Mouse (Mus musculus) MEL (cell line): Measurements from ENCODE around the gene Clec4b2.

Source experiments
- CHD1 ChIP-seq: IDR thresholded peaks from 2 replicates; pipeline ENCODE4 v1.6.1; 2012; ENCODE audit warnings: low read depth, mild to moderate bottlenecking, inconsistent platforms, low read length, improper control_type of control experiment
- CTCF ChIP-seq, 3 experiments: IDR thresholded peaks in 2 of 3; conservative IDR thresholded peaks in 1 of 3; 2 replicates each; pipeline ENCODE4 v1.5.1; 2011 to 2012; ENCODE audit warnings: low read length in 3 of 3, low read depth in 2 of 3, mild to moderate bottlenecking in 2 of 3, improper control_type of control experiment in 1 of 3, inconsistent platforms in 1 of 3, mixed read lengths in 1 of 3, moderate library complexity in 1 of 3; ENCODE audit not compliant: control insufficient read depth in 1 of 3, insufficient read depth in 1 of 3, poor library complexity in 1 of 3, severe bottlenecking in 1 of 3
- E2F4 ChIP-seq: IDR thresholded peaks from 2 replicates; pipeline ENCODE4 v1.6.1; 2011; ENCODE audit warnings: low read depth, low read length, improper control_type of control experiment, borderline replicate concordance
- ELF1 ChIP-seq: IDR thresholded peaks from 2 replicates; pipeline ENCODE4 v1.6.1; 2014; ENCODE audit warnings: low read depth, mild to moderate bottlenecking, inconsistent platforms, low read length, improper control_type of control experiment, moderate library complexity
- HCFC1 ChIP-seq: IDR thresholded peaks from 2 replicates; pipeline ENCODE4 v1.6.1; 2012; ENCODE audit warnings: low read depth, mild to moderate bottlenecking, inconsistent platforms, low read length, improper control_type of control experiment, moderate library complexity
- MAZ ChIP-seq: IDR thresholded peaks from 2 replicates; pipeline ENCODE4 v1.6.1; 2012; ENCODE audit warnings: low read depth, mild to moderate bottlenecking, inconsistent platforms, low read length, improper control_type of control experiment
- RCOR1 ChIP-seq: IDR thresholded peaks from 2 replicates; pipeline ENCODE4 v1.6.1; 2012; ENCODE audit warnings: low read depth, mild to moderate bottlenecking, inconsistent platforms, low read length, improper control_type of control experiment
- USF1 ChIP-seq: IDR thresholded peaks from 2 replicates; pipeline ENCODE4 v1.6.1; 2014; ENCODE audit warnings: low read depth, mild to moderate bottlenecking, inconsistent platforms, low read length, improper control_type of control experiment, moderate library complexity

- TF ChIP-seq ELF1 (no peak), CHD1 (no peak), CTCF (IDR thresholded peaks at IDR 0.05 in 2 of 3, conservative IDR thresholded peaks at IDR 0.05 in 1 of 3; ENCODE audit: control insufficient read depth in 1 of 3, insufficient read depth in 1 of 3, low read depth in 2 of 3, low read length in 3 of 3, poor library complexity in 1 of 3, severe bottlenecking in 1 of 3) (no peak), MAZ (no peak), E2F4 (no peak), HCFC1 (no peak), RCOR1 (no peak), USF1 (no peak)
These were observed 55.0 kb downstream of the Clec4b2 start for GRCm38 (mm10) chr6:123227519-123228166.
